Mouse (Mus musculus) gonadal fat pad, adult 2 months (tissue): Measurements from ENCODE around the gene Gm21409. TPM values are rescaled to one million over a fixed set of nuclear protein-coding genes. Genes with fewer than 3 reads are reported as not detected.
"Not testable (repeated sequence)": the region's sequence is repeated elsewhere in the genome, so short reads cannot be mapped to it uniquely, and the experiment has no call there.

Source experiments
- DNase-seq: peaks from one replicate; pipeline ENCODE4 v3.0.0-alpha.2; 2012; ENCODE audit warnings: low read depth
- polyA plus RNA-seq: library from polyadenylated mRNA; depleted of rRNA; stranded (reverse); fragments of >200 nt; gene quantifications from 2 replicates; pipeline ENCODE4 v1.2.3, GENCODE M21; 2012; rRNA removed

The Gm21409 gene
- not detected in 2 replicates for polyA plus RNA-seq

DNA sequence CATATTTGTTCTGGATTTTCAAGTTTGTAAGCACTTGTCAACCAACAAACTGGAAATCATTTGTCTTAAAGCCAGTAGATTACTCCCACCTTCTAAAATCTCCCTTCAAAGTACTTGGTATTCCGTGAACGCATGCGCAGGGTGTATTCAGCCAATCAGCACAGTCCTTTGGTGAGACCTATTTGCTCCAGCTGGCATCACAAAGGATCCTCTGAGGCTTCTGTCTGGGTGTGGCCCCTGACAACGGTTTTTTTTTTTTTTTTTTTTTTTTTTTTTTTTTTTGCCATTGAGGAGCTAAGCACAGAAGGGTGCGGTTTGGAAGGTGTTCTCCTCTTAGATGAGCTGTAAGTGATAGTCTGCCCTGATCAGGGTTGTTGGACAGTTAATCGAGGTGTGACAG, at the start of gene Gm21409:
Gene Gm21409 (plus strand): TSS at position 301 of the 400 bp plus-strand sequence.
- not testable (repeated sequence) for DNase-seq

Other genes with a start within 250 kb of the Gm21409 start
- not detected in 2 replicates for gene Gm21394, start 181.8 kb upstream of the Gm21409 start, polyA plus RNA-seq